Comparison of ENCODE assay signal across 23 mouse cellular contexts in the genomic region with DNA sequence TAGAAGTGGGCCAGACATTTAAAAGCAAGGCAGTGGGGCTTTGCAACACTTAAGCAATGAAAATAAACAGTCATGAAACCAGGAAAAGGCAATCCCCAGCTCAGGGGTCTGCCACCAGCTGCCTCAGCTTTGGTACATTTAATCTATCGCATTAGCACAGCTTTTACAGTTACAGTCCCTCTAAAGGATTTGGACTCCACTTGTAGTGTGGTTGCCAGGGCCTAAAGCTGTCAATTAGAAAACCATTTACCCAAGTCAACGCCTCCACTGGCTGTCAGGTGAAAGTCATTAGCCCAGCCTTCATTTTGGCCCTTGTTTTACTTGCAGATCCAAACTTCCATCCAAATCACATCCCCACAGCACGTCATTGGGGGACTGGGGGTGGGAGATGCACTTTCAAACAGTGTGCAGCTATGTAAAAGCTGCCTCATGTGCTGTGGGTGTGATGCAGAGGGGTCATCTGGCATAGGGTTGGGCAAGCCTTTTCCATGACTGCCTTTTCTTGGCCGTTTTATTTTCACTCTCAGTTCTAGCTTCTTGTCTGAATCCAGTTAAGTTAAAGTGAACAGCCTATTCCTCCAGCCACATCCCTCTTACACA.
A peak's percentile ranks its signal among the peaks of the same experiment; 100 is the strongest.
DNase-seq lines count a peak whose midpoint lies in the region; ATAC-seq and TF ChIP-seq lines count a peak whose summit lies in the region.
"Had no signal": no experiment of that assay in that cellular context is flagged by ENCODE, and none has a peak within 500 bp of the region (broad histone marks: within the 10 kb centered on the region; RNA-seq: fewer than 3 reads in every experiment).

No protein-coding gene starts in this region.

- H3K27me3 ChIP-seq in hindbrain, embryonic 15.5 days: no peaks in the 10 kb centered on the region
- no peaks in the 10 kb centered on the region for H3K27me3 ChIP-seq in hindbrain, embryonic 12.5 days
- no peaks in the 10 kb centered on the region for H3K27me3 ChIP-seq in forebrain, embryonic 16.5 days (replicated peaks; ENCODE audit: control insufficient read depth, insufficient read depth, low read length)
- H3K27me3 ChIP-seq: embryonic facial prominence, embryonic 12.5 days; heart, embryonic 15.5 days; liver, embryonic 13.5 days; neural tube, embryonic 15.5 days; stomach, embryonic 15.5 days had no signal

- H3K4me2 ChIP-seq in hindbrain, embryonic 15.5 days: no peak overlapping the region
- H3K4me2 ChIP-seq in hindbrain, embryonic 12.5 days (replicated peaks): no peak overlapping the region
- no peak overlapping the region for H3K4me2 ChIP-seq in forebrain, embryonic 16.5 days (ENCODE audit: low read length)
- H3K4me2 ChIP-seq: embryonic facial prominence, embryonic 12.5 days; heart, embryonic 15.5 days; liver, embryonic 13.5 days; neural tube, embryonic 15.5 days; stomach, embryonic 15.5 days had no signal

- WGBS in hindbrain, embryonic 15.5 days: 66% methylated on average over 4 of the region's 4 CpGs
- WGBS in hindbrain, embryonic 12.5 days: 70% methylated on average over 4 of the region's 4 CpGs
- WGBS in forebrain, embryonic 16.5 days: 35% methylated on average over 4 of the region's 4 CpGs

- no peak overlapping the region for H3K27ac ChIP-seq in hindbrain, embryonic 15.5 days (replicated peaks)
- no peak overlapping the region for H3K27ac ChIP-seq in hindbrain, embryonic 12.5 days
- no peak overlapping the region for H3K27ac ChIP-seq in forebrain, embryonic 16.5 days (ENCODE audit: low read length)
- H3K27ac ChIP-seq: embryonic facial prominence, embryonic 12.5 days; gastrocnemius, adult 2 months; heart, embryonic 15.5 days; liver, embryonic 13.5 days; neural tube, embryonic 15.5 days; stomach, embryonic 15.5 days had no signal

- H3K36me3 ChIP-seq in hindbrain, embryonic 15.5 days: no peaks in the 10 kb centered on the region
- no peaks in the 10 kb centered on the region for H3K36me3 ChIP-seq in hindbrain, embryonic 12.5 days
- H3K36me3 ChIP-seq in forebrain, embryonic 16.5 days (ENCODE audit: control insufficient read depth, insufficient read depth): no peaks in the 10 kb centered on the region
- H3K36me3 ChIP-seq: embryonic facial prominence, embryonic 12.5 days; heart, embryonic 15.5 days; liver, embryonic 13.5 days; neural tube, embryonic 15.5 days; stomach, embryonic 15.5 days had no signal

- 0 out of 2 replicates have a peak, but pooled peaks have one; percentile 27 for ATAC-seq in hindbrain, embryonic 15.5 days (ENCODE audit: low FRiP score, low read depth)
- no peak for ATAC-seq in hindbrain, embryonic 12.5 days (ENCODE audit: low FRiP score)
- ATAC-seq in forebrain, embryonic 16.5 days: peak; percentile 80
- no peak for ATAC-seq in inflammation-experienced regulatory T-cells, adult 6 months
- ATAC-seq: intestine, embryonic 16.5 days had no signal

- H3K9ac ChIP-seq in hindbrain, embryonic 15.5 days: no peak overlapping the region
- H3K9ac ChIP-seq in hindbrain, embryonic 12.5 days: no peak overlapping the region
- no peak overlapping the region for H3K9ac ChIP-seq in forebrain, embryonic 16.5 days (replicated peaks; ENCODE audit: low read depth, low read length)
- H3K9ac ChIP-seq: embryonic facial prominence, embryonic 12.5 days; heart, embryonic 15.5 days; liver, embryonic 13.5 days; neural tube, embryonic 15.5 days; stomach, embryonic 15.5 days had no signal

- peak; percentile 43 for DNase-seq in kidney, adult 9 months
- no peak for DNase-seq in kidney, postnatal 10 days
- DNase-seq in brain, embryonic 14.5 days (ENCODE audit: low read depth): peak; percentile 59
- DNase-seq in layer of hippocampus, adult 11-12 months (ENCODE audit: low spot score): no peak
- DNase-seq: adrenal gland, adult 2 months; cerebellum, adult 18-20 months; gastrocnemius, adult 2 months; heart, postnatal 4 days; left cerebral cortex, postnatal 4 days; liver, embryonic 13.5 days; lung, adult 2 months; lung, postnatal 14 days; thymus, postnatal 25 days had no signal

- no peak for TF ChIP-seq POLR2A in brain, embryonic 14.5 days (IDR thresholded peaks at IDR 0.05; ENCODE audit: borderline replicate concordance, extremely low read depth, insufficient read depth, insufficient read length, poor library complexity, severe bottlenecking)

- H3K4me1 ChIP-seq in hindbrain, embryonic 15.5 days (replicated peaks): no peaks in the 10 kb centered on the region
- H3K4me1 ChIP-seq in hindbrain, embryonic 12.5 days: no peaks in the 10 kb centered on the region
- H3K4me1 ChIP-seq in forebrain, embryonic 16.5 days (replicated peaks; ENCODE audit: control insufficient read depth, insufficient read depth, low read length): peaks cover 4% of the 10 kb centered on the region
- H3K4me1 ChIP-seq: embryonic facial prominence, embryonic 12.5 days; heart, embryonic 15.5 days; liver, embryonic 13.5 days; neural tube, embryonic 15.5 days; stomach, embryonic 15.5 days had no signal

- no peak for TF ChIP-seq CTCF in brain, embryonic 14.5 days (IDR thresholded peaks at IDR 0.05; ENCODE audit: borderline replicate concordance, extremely low read depth, insufficient read depth, insufficient read length)

- no peaks in the 10 kb centered on the region for H3K9me3 ChIP-seq in hindbrain, embryonic 15.5 days
- H3K9me3 ChIP-seq in hindbrain, embryonic 12.5 days (replicated peaks): no peaks in the 10 kb centered on the region
- H3K9me3 ChIP-seq in forebrain, embryonic 16.5 days (ENCODE audit: control insufficient read depth, low read length): no peaks in the 10 kb centered on the region
- H3K9me3 ChIP-seq: embryonic facial prominence, embryonic 12.5 days; heart, embryonic 15.5 days; liver, embryonic 13.5 days; neural tube, embryonic 15.5 days; stomach, embryonic 15.5 days had no signal

- no peak overlapping the region for H3K4me3 ChIP-seq in hindbrain, embryonic 15.5 days
- H3K4me3 ChIP-seq in hindbrain, embryonic 12.5 days: no peak overlapping the region
- H3K4me3 ChIP-seq in forebrain, embryonic 16.5 days (replicated peaks; ENCODE audit: low read length): no peak overlapping the region
- H3K4me3 ChIP-seq: embryonic facial prominence, embryonic 12.5 days; erythroblast, embryonic 14.5 days; gastrocnemius, adult 2 months; heart, embryonic 15.5 days; liver, embryonic 13.5 days; neural tube, embryonic 15.5 days; stomach, embryonic 15.5 days had no signal

Comparison
In these comparisons a context has a peak if more than half of its experiments do, and no peak if none do; other contexts are left out.
1. ATAC-seq: peak in hindbrain, embryonic 15.5 days (single experiment) and forebrain, embryonic 16.5 days (single experiment); none in hindbrain, embryonic 12.5 days (single experiment) and inflammation-experienced regulatory T-cells, adult 6 months (single experiment).
2. DNase-seq: peak in kidney, adult 9 months (single experiment) and brain, embryonic 14.5 days (single experiment); none in kidney, postnatal 10 days (single experiment) and layer of hippocampus, adult 11-12 months (single experiment).